Mouse (Mus musculus): Measurements from ENCODE around the gene Olfr502.
"Not testable (repeated sequence)": the region's sequence is repeated elsewhere in the genome, so short reads cannot be mapped to it uniquely, and the experiment has no call there.

The Olfr502 gene

DNA sequence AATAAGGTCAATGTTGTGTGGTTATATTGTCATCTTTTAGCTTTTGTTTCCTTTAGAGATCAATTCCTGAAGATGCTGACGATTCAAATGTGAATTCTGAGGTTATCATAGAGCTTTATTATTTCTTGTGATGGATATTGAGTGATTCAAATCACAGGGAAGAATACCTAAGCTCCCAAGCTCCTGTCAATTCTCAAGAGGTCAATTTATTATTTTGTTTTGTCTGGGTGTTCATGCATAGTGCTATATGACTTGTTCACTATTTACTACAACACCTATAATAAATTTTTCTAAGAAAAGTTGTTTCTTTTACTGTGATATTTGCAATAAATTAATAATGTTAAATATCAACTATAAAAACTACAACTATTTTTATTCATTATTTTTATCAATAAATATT lies at the start of gene Olfr502:
Olfr502 (minus strand) TSS at position 101 of the 400 bp plus-strand sequence.
- in situ Hi-C loops (cut with MboI; ENCODE audit: unreplicated experiment in 2 of 2), result no loop called here

DNA sequence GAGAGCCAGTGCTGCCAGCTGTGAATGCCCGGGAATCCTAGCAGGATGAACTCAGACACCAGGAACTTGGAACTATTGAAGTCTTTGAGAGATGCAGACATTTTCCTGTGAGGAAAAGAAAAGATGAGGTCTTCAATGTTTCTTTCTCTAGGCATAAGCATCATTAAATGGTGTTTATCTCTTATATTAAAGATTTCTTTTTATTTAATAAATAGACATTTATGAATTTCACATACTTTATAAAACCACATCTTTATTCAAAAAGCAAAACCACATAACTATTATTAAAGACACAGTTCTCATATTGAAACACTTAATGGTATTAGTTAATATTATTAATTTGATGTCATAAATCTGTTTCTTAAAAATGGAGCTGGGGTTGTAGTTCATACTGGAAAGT lies 40.8 kb upstream of the Olfr502 start, which contains the start of gene Olfr504:
Olfr504 (minus strand) TSS at position 101 of the 400 bp plus-strand sequence.
- in situ Hi-C loops (cut with MboI; ENCODE audit: unreplicated experiment in 2 of 2), result no loop called here

GRCm38 (mm10) chr7:108544227-108544626 lies 19.4 kb upstream of the Olfr502 start, which contains the start of gene Olfr503:
Gene Olfr503, plus strand, starts transcription at chr7:108544527.
- in situ Hi-C loops (cut with MboI; ENCODE audit: unreplicated experiment in 2 of 2), result not testable (repeated sequence)

DNA sequence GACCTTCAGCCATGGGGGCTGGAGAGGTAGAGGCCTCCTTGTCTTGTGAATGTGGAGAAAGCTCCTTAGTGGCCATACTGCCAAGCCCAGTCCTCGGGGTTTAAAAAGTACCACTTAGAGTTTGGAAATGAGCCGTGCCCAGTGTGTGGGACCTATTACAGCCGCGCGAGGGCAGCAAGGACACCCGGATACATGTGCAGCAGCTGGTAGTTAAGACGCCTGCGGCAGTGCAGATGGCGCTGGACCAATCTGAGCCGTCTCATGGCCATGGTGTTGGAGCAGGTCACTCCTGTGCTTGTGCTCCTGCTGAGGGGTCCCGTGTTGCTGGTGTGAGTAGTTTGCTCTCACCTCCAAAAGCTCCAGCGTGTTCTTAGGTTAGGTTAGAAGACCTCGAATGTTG lies 17.6 kb upstream of the Olfr502 start:
- in situ Hi-C loops (cut with MboI; ENCODE audit: unreplicated experiment in 2 of 2), result no loop called here
